Mouse (Mus musculus) neutrophil, adult 59 days (primary cell): Measurements from ENCODE around the gene Atf7ip2. TPM values are rescaled to one million over a fixed set of nuclear protein-coding genes. Genes with fewer than 3 reads are reported as not detected.

Experiments
- total RNA-seq, 2 experiments: library from RNA; stranded (reverse); gene quantifications; 1 replicate in 1 of 2; 2 replicates in 1 of 2; pipeline ENCODE4 v1.2.4; 2023

Atf7ip2 gene
- not detected for total RNA-seq

GRCm38 (mm10) chr16:10192679-10193506 is at the start of gene Atf7ip2:
Gene Atf7ip2 (plus strand): TSS chr16:10192712.

GRCm38 (mm10) chr16:10170005-10170404 is 22.5 kb upstream of the Atf7ip2 start, which contains the start of gene Rpl39l:
Gene Rpl39l (plus strand): TSS chr16:10170226.

Other genes with a start within 250 kb of the Atf7ip2 start
- not detected for gene Grin2a, start 197.2 kb upstream of the Atf7ip2 start, total RNA-seq
- not detected for gene Rpl39l, start 22.5 kb upstream of the Atf7ip2 start, total RNA-seq
- not detected for gene Emp2, start 121.3 kb downstream of the Atf7ip2 start, total RNA-seq
- not detected for gene Tekt5, start 202.8 kb downstream of the Atf7ip2 start, total RNA-seq
- gene Nubp1, start 219.2 kb downstream of the Atf7ip2 start, total RNA-seq = 10 to 100 TPM; 17.9 to 19.6 TPM